Mouse (Mus musculus): ENCODE results near the gene Nol9.

GRCm38 (mm10) chr4:152027524-152027923 is 11.6 kb upstream of the Nol9 start, which contains the start of gene Zbtb48:
- TF ChIP-seq CTCF (IDR thresholded peaks at IDR 0.05; ENCODE audit: low read depth) (no peak), EP300 (IDR thresholded peaks at IDR 0.05; ENCODE audit: low read depth) (no peak)

Data from heart, postnatal 0 days (tissue).